Mouse (Mus musculus): Measurements from ENCODE around the gene Tmem138.

DNA sequence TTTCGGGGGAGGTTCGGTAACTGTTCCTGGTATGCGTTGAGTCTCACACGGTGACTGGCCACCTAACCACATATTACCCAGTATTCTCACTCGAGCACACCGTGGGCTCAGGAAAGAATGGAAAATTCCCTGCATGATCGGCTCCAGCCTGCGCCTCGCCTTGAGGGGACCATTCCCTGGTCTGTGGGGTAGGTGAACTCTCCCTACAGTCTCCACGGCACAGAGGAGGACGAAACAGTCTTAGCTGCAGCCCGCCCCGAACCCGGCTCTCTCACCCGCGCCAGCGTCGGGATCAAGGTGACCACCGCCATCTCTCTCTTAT is 52.4 kb downstream of the Tmem138 start:
- TF ChIP-seq CTCF (IDR thresholded peaks at IDR 0.05; ENCODE audit: low read depth) (no peak), EP300 (IDR thresholded peaks at IDR 0.05; ENCODE audit: low read depth) (no peak)

Data from liver, postnatal 0 days (tissue).